Mouse (Mus musculus) 416B (cell line): ENCODE results near the gene Hist1h2bh.

Source experiments
- DNase-seq: peaks from one replicate; pipeline ENCODE4 v3.0.0; 2011; ENCODE audit warnings: low read depth

Gene Hist1h2bh

GRCm38 (mm10) chr13:23530901-23531875 is 12.0 kb downstream of the Hist1h2bh start, which contains the start of gene Hist1h4h:
TSS of gene Hist1h4h (plus strand) at chr13:23531050.
- peak; percentile 99 for DNase-seq

GRCm38 (mm10) chr13:23530181-23530900 is 12.9 kb downstream of the Hist1h2bh start:
- DNase-seq, result peak; percentile 90

GRCm38 (mm10) chr13:23529480-23530165 is 13.6 kb downstream of the Hist1h2bh start:
- DNase-seq, result peak; percentile 47

- DNase-seq, result peak; percentile 27
These were observed 14.2 kb downstream of the Hist1h2bh start for GRCm38 (mm10) chr13:23529005-23529404.

DNA sequence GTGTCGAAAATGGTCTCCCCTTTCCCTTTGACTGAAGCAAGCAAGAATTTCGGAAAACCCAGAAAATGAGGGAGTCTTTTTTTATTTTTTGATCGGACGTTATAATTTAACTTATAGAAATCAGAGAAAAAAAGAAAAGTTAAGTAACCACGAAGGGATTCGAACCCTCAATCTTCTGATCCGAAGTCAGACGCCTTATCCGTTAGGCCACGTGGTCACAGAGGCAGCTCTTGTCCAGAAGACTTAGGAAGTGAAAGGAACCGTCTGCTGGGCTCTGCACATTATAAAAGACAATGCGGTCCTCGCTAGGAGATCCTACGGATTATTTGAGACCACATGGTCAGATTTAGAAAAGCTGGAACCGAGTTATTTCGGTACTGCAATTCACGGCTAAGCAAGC is 16.9 kb downstream of the Hist1h2bh start:
- DNase-seq, result peak; percentile 95

DNA sequence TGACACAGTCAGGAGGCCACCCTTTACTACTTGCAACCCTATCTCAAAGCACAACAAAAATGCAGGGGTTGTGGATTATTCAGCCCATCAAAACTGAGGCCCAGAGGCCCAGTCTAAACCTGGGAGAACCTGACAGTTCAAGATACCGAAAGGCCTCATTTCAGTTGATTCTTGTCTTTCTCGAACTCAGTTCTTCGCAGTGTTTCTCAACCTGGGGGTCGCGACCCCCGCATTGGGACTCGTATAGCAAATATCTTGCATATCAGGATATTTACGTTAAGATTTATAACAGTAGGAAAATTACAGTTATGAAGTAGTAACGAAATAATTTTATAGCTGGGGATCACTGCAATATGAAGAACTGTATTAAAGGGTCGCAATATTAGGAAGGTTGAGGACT is 17.3 kb downstream of the Hist1h2bh start:
- DNase-seq, result peak; percentile 78

DNA sequence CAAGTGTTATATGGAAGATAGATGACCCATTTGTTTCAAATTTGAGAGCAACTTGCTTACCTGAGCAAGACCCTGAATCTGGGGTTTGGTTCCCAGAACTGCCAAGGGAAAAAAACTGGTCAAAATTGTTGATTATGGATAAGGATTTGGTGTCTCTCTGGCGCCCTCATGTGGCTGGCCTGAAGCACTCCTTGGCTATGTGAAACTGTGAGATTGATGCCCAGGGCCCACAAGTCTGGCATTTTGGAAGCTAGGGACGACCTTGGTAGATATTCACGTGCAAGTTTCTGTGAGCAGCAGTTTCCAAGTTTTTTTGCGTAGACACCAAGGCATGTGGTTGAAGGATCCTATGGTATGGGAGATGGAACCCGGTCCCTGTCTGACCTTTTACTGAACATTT is 18.5 kb downstream of the Hist1h2bh start:
- DNase-seq, result peak; percentile 95

- DNase-seq, result peak; percentile 76
These were observed 19.2 kb downstream of the Hist1h2bh start for GRCm38 (mm10) chr13:23523976-23524375.

DNA sequence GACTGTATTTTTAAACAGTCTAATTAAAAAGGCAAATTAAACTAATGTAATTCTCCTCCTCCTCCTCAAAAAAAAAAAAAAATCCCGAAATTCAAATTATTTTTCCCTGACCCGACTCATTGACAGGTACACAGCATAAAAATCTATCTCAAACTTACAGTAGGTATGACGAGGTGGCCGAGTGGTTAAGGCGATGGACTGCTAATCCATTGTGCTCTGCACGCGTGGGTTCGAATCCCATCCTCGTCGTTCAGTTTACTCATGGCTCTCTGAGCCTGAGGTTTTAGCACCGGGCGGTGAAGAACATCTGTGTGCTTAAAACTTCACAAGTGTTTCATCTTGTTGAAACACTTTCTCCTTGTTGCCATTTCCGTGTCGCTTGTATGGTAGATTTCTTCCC is 21.5 kb downstream of the Hist1h2bh start:
- peak; percentile 90 for DNase-seq

GRCm38 (mm10) chr13:23519416-23519815 is 23.8 kb downstream of the Hist1h2bh start:
- peak; percentile 90 for DNase-seq

GRCm38 (mm10) chr13:23518885-23519284 is 24.3 kb downstream of the Hist1h2bh start:
- peak; percentile 93 for DNase-seq

- no peak for DNase-seq
These were observed 24.9 kb downstream of the Hist1h2bh start for GRCm38 (mm10) chr13:23518295-23518603.

GRCm38 (mm10) chr13:23517603-23518294 is 25.4 kb downstream of the Hist1h2bh start:
- peak; percentile 96 for DNase-seq

GRCm38 (mm10) chr13:23516822-23517602 is 26.2 kb downstream of the Hist1h2bh start:
- peak; percentile 77 for DNase-seq

DNA sequence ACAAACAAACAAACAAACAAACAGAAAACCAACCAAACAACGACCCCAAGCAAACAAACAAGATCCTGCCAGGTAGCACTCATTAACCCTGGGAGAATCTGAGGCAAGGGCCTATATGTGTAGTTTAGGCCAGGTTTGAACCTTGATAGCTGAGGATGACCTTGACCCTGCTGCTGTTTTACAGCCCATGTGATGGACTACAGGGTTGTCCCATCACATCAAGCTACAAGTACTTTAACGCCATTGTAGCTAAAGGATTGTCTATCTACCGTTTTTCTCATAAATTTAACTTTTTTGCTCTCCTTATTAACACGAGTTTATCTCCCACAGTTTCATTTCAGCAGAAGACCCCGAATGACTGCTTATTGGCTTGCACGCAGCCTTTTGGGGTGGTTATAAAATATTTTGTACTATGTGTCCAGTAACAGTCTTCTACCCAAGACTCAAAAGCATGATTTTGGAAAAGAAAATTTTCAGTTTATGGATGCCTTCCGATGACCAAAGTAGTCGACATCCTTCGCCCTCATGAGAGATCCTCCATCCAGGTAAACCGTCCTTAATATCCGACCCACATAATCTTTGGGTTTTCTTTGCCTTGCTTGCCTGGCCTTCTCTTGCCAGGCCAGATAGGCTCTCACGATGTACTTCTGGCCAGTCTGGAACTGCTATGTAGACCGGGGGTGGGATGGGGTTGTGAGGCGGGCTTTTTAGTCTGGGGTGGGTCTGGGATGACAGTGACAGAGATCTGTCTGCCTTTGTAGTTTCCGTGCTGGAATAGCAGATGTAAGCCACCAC is 27.2 kb downstream of the Hist1h2bh start:
- DNase-seq, result peak; percentile 22

GRCm38 (mm10) chr13:23515281-23515680 is 27.9 kb downstream of the Hist1h2bh start:
- peak; percentile 28 for DNase-seq

DNA sequence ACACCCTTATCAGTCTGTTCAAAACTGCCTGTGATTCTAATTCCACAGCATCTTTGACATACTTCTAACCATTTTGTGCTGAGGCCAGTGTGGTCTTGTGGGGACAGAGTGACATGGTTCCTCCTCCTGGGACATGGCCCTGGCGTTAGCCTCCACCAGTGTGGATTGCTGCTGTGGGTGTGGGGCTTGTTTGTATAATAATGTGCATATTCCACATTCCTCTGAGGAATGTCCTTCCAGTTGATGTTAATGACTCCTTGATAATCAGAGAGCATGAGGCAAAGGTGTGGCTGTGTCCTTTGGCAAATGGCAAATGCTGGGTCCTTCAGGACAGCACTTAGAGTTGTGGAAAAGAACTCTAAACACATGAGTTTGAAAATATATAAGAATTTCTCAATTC is 29.7 kb downstream of the Hist1h2bh start:
- no peak for DNase-seq

- DNase-seq, result no peak
These were observed 33.1 kb downstream of the Hist1h2bh start for GRCm38 (mm10) chr13:23510127-23510526.

- peak; percentile 43 for DNase-seq
These were observed 36.2 kb downstream of the Hist1h2bh start for GRCm38 (mm10) chr13:23506819-23507515.
